Mouse (Mus musculus) adrenal gland, adult 8-10 months (tissue): ENCODE measurements at regions not wholly inside any gene's neighbourhood (a gene's known extent, or its start where the extent isn't known, plus 50 kb on each side); places are given as distances from the start of the nearest gene placed in this dataset.

Source experiments
- DNase-seq: peaks from one replicate; pipeline ENCODE4 v3.0.0; 2022

GRCm38 (mm10) chr2:9805590-9805989 is 75.5 kb upstream of the 4930412O13Rik start:
- no peak for DNase-seq
